Mouse (Mus musculus) MEL (cell line): ENCODE measurements around the gene Nxph4. TPM values are rescaled to one million over a fixed set of nuclear protein-coding genes. Genes with fewer than 3 reads are reported as not detected.

Experiments used
- DNase-seq: peaks from one replicate; pipeline ENCODE4 v3.0.0; 2011; ENCODE audit warnings: low read depth, low spot score
- H3K27ac ChIP-seq: 2 replicates; pipeline ENCODE4 v1.5.1; 2012; ENCODE audit warnings: low read depth, mild to moderate bottlenecking, control low read depth, low read length, moderate library complexity; ENCODE audit not compliant: control insufficient read depth
- H3K27me3 ChIP-seq, 2 experiments: fragments of 150-350 bp in 1 of 2; sonication (generic) in 1 of 2; 2 replicates each; pipeline ENCODE4 v1.6.1; 2012; ENCODE audit warnings: low read length in 2 of 2, mild to moderate bottlenecking in 2 of 2, improper control_type of control experiment in 1 of 2, moderate library complexity in 1 of 2; ENCODE audit not compliant: insufficient read depth in 2 of 2, control insufficient read depth in 1 of 2
- H3K36me3 ChIP-seq, 2 experiments: 2 replicates each; pipeline ENCODE4 v1.6.1; 2012 to 2014; ENCODE audit warnings: low read length in 2 of 2, improper control_type of control experiment in 1 of 2, inconsistent platforms in 1 of 2, mild to moderate bottlenecking in 1 of 2; ENCODE audit not compliant: insufficient read depth in 2 of 2, control insufficient read depth in 1 of 2
- H3K4me1 ChIP-seq, 2 experiments: fragments of 150-350 bp in 1 of 2; sonication (generic) in 1 of 2; 2 replicates each; pipeline ENCODE4 v1.6.1; 2012; ENCODE audit warnings: low read length in 2 of 2, improper control_type of control experiment in 1 of 2, mild to moderate bottlenecking in 1 of 2; ENCODE audit not compliant: insufficient read depth in 2 of 2, control insufficient read depth in 1 of 2
- H3K4me3 ChIP-seq, 2 experiments: fragments of 150-350 bp in 1 of 2; sonication (generic) in 1 of 2; 2 replicates each; pipeline ENCODE4 v1.5.1; 2012; ENCODE audit warnings: low read depth in 2 of 2, low read length in 2 of 2, mild to moderate bottlenecking in 2 of 2, moderate library complexity in 2 of 2, control low read depth in 1 of 2, improper control_type of control experiment in 1 of 2; ENCODE audit not compliant: control insufficient read depth in 1 of 2, insufficient read depth in 1 of 2
- H3K79me2 ChIP-seq: 2 replicates; pipeline ENCODE4 v1.6.1; 2012; ENCODE audit warnings: mild to moderate bottlenecking, low read length, moderate library complexity; ENCODE audit not compliant: control insufficient read depth, poor library complexity, insufficient read depth
- H3K9ac ChIP-seq: 2 replicates; pipeline ENCODE4 v1.6.1; 2012; ENCODE audit warnings: low read depth, mild to moderate bottlenecking, control low read depth, low read length, moderate library complexity; ENCODE audit not compliant: control insufficient read depth, poor library complexity, severe bottlenecking
- H3K9me3 ChIP-seq: fragments of 150-350 bp; sonication (generic); replicated peaks from 2 replicates; pipeline ENCODE4 v1.6.1; 2012; ENCODE audit warnings: mild to moderate bottlenecking, low read length, improper control_type of control experiment, moderate library complexity; ENCODE audit not compliant: insufficient read depth
- CHD1 ChIP-seq: IDR thresholded peaks from 2 replicates; pipeline ENCODE4 v1.6.1; 2012; ENCODE audit warnings: low read depth, mild to moderate bottlenecking, inconsistent platforms, low read length, improper control_type of control experiment
- CTCF ChIP-seq, 3 experiments: IDR thresholded peaks in 2 of 3; conservative IDR thresholded peaks in 1 of 3; 2 replicates each; pipeline ENCODE4 v1.5.1; 2011 to 2012; ENCODE audit warnings: low read length in 3 of 3, low read depth in 2 of 3, mild to moderate bottlenecking in 2 of 3, improper control_type of control experiment in 1 of 3, inconsistent platforms in 1 of 3, mixed read lengths in 1 of 3, moderate library complexity in 1 of 3; ENCODE audit not compliant: control insufficient read depth in 1 of 3, insufficient read depth in 1 of 3, poor library complexity in 1 of 3, severe bottlenecking in 1 of 3
- E2F4 ChIP-seq: IDR thresholded peaks from 2 replicates; pipeline ENCODE4 v1.6.1; 2011; ENCODE audit warnings: low read depth, low read length, improper control_type of control experiment, borderline replicate concordance
- ELF1 ChIP-seq: IDR thresholded peaks from 2 replicates; pipeline ENCODE4 v1.6.1; 2014; ENCODE audit warnings: low read depth, mild to moderate bottlenecking, inconsistent platforms, low read length, improper control_type of control experiment, moderate library complexity
- EP300 ChIP-seq, 2 experiments: IDR thresholded peaks; 2 replicates each; pipeline ENCODE4 v1.6.1; 2011; ENCODE audit warnings: improper control_type of control experiment in 2 of 2, low read length in 2 of 2, low read depth in 1 of 2, mild to moderate bottlenecking in 1 of 2
- GABPA ChIP-seq: IDR thresholded peaks from 2 replicates; pipeline ENCODE4 v1.6.1; 2012; ENCODE audit warnings: low read depth, mild to moderate bottlenecking, inconsistent platforms, low read length, improper control_type of control experiment, moderate library complexity
- HCFC1 ChIP-seq: IDR thresholded peaks from 2 replicates; pipeline ENCODE4 v1.6.1; 2012; ENCODE audit warnings: low read depth, mild to moderate bottlenecking, inconsistent platforms, low read length, improper control_type of control experiment, moderate library complexity
- JUND ChIP-seq: IDR thresholded peaks from 2 replicates; pipeline ENCODE4 v1.6.1; 2011; ENCODE audit warnings: low read depth, mild to moderate bottlenecking, improper control_type of control experiment, low read length
- MEF2A ChIP-seq: IDR thresholded peaks from 2 replicates; pipeline ENCODE4 v1.6.1; 2014; ENCODE audit warnings: low read depth, mild to moderate bottlenecking, inconsistent platforms, low read length, improper control_type of control experiment; ENCODE audit not compliant: poor library complexity, insufficient replicate concordance, severe bottlenecking; ENCODE audit errors: extremely low read depth
- MXI1 ChIP-seq: IDR thresholded peaks from 2 replicates; pipeline ENCODE4 v1.6.1; 2011; ENCODE audit warnings: mild to moderate bottlenecking, low read depth, low read length, improper control_type of control experiment
- POLR2AphosphoS2 ChIP-seq: IDR thresholded peaks from 2 replicates; pipeline ENCODE4 v1.6.1; 2011; ENCODE audit warnings: low read length, improper control_type of control experiment
- RAD21 ChIP-seq: IDR thresholded peaks from 2 replicates; pipeline ENCODE4 v1.6.1; 2011; ENCODE audit warnings: mild to moderate bottlenecking, low read depth, low read length, improper control_type of control experiment
- SMC3 ChIP-seq: IDR thresholded peaks from 2 replicates; pipeline ENCODE4 v1.6.1; 2011; ENCODE audit warnings: low read depth, low read length, improper control_type of control experiment
- TBP ChIP-seq: IDR thresholded peaks from 2 replicates; pipeline ENCODE4 v1.8.0; 2011; ENCODE audit warnings: low read depth, low read length, improper control_type of control experiment
- TCF12 ChIP-seq: IDR thresholded peaks from 2 replicates; pipeline ENCODE4 v1.6.1; 2014; ENCODE audit warnings: low read depth, mild to moderate bottlenecking, inconsistent platforms, low read length, improper control_type of control experiment, moderate library complexity
- ZC3H11A ChIP-seq: IDR thresholded peaks from 2 replicates; pipeline ENCODE4 v1.6.1; 2012; ENCODE audit warnings: low read depth, mild to moderate bottlenecking, inconsistent platforms, low read length, improper control_type of control experiment
- ZKSCAN1 ChIP-seq: IDR thresholded peaks from 2 replicates; pipeline ENCODE4 v1.6.1; 2012; ENCODE audit warnings: low read depth, mild to moderate bottlenecking, inconsistent platforms, low read length, improper control_type of control experiment, moderate library complexity
- polyA plus RNA-seq, 2 experiments: library from polyadenylated mRNA; stranded (reverse) in 1 of 2; unstranded in 1 of 2; fragments of >175 nt in 1 of 2; fragments of >200 nt in 1 of 2; gene quantifications; 2 replicates each; pipeline versions ENCODE4 v1.2.1 to v1.2.4; 2012; ENCODE audit warnings: low replicate concordance in 2 of 2, low read depth in 1 of 2; ENCODE audit not compliant: insufficient read length in 2 of 2, insufficient read depth in 1 of 2, missing spikeins in 1 of 2
- total RNA-seq: library from RNA; depleted of rRNA; stranded (reverse); fragments of 300-350 nt; gene quantifications from 2 replicates; pipeline ENCODE4 v1.2.3, GENCODE M21; 2012

The Nxph4 gene
- total and polyA plus RNA-seq, 3 experiments: 0.24 TPM; not detected in 2

DNA sequence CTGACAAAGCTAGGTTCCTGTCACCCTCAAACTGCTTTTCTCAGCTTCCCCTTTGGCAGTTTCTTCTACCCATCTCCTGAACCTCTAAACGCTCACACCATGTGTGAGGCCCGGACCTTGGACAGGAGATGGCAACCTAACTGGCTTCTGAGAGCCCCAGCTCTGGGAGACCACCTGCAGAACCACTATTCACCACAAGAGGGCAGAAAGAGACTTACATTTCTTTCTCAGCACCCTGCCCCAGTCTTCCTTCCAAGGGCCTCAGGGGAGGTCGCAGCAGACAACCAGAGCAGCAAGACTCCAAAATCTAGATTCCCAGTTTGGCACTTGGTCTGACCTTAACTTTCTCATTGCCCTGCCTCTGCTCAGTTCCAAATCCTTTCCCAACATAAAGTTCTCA, 35.1 kb upstream of the Nxph4 start:
- no peak overlapping the region for H3K4me3 ChIP-seq
- H3K79me2 ChIP-seq: no peaks in the 10 kb centered on the region
- TF ChIP-seq RAD21 (peak; percentile 94), JUND (no peak), ZKSCAN1 (no peak), POLR2AphosphoS2 (no peak), GABPA (no peak), CTCF (IDR thresholded peaks at IDR 0.05 in 2 of 3, conservative IDR thresholded peaks at IDR 0.05 in 1 of 3; ENCODE audit: control insufficient read depth in 1 of 3, insufficient read depth in 1 of 3, low read depth in 2 of 3, low read length in 3 of 3, poor library complexity in 1 of 3, severe bottlenecking in 1 of 3) (peak; percentile 80 to 96 (median 81)), SMC3 (peak; percentile 88), E2F4 (no peak), HCFC1 (no peak), EP300 (IDR thresholded peaks at IDR 0.05; ENCODE audit: low read depth in 1 of 2, low read length in 2 of 2) (no peak), ZC3H11A (peak; percentile 76), TBP (no peak), ELF1 (no peak)
- H3K27me3 ChIP-seq: peaks cover 0 to 2% of the 10 kb centered on the region in 2 experiments; a peak in 1 of 4 replicates
- peak; percentile 84 for DNase-seq
- peaks cover 0 to 8% of the 10 kb centered on the region in 2 experiments; a peak in 2 of 4 replicates for H3K4me1 ChIP-seq
- H3K9me3 ChIP-seq: no peaks in the 10 kb centered on the region
- H3K9ac ChIP-seq: no peak overlapping the region
- H3K36me3 ChIP-seq: peaks cover 0 to 5% of the 10 kb centered on the region in 2 experiments; a peak in 1 of 4 replicates
- H3K27ac ChIP-seq: no peak overlapping the region

- Histone ChIP-seq H3K27ac (no peak overlapping the region), H3K4me3 (no peak overlapping the region), H3K9ac (no peak overlapping the region), H3K27me3 (peaks cover 0 to 2% of the 10 kb centered on the region in 2 experiments; a peak in 2 of 4 replicates), H3K4me1 (peaks cover 0 to 8% of the 10 kb centered on the region in 2 experiments; a peak in 2 of 4 replicates), H3K36me3 (peaks cover 0 to 5% of the 10 kb centered on the region in 2 experiments; a peak in 1 of 4 replicates), H3K79me2 (no peaks in the 10 kb centered on the region), H3K9me3 (no peaks in the 10 kb centered on the region)
- TF ChIP-seq CHD1: no peak
- TF ChIP-seq MXI1: no peak
- no peak for TF ChIP-seq MEF2A
- TF ChIP-seq TCF12: no peak
- no peak for DNase-seq
Measured at GRCm38 (mm10) chr10:127566553-127567326, 32.4 kb upstream of the Nxph4 start.
